Mouse (Mus musculus) heart, adult 2 months (tissue): ENCODE results near the gene Mfsd12.

ENCODE experiments used
- CTCF ChIP-seq: fragments of 200-600 bp; IDR thresholded peaks from 2 replicates; pipeline ENCODE4 v1.8.1; 2022; ENCODE audit warnings: antibody characterized with exemption, mild to moderate bottlenecking, moderate library complexity
- POLR2A ChIP-seq: fragments of 200-500 bp; IDR thresholded peaks from 2 replicates; pipeline ENCODE4 v1.6.1; 2011; ENCODE audit warnings: mild to moderate bottlenecking, low read depth, low read length, control low read depth; ENCODE audit not compliant: insufficient read depth

- TF ChIP-seq CTCF (peak; percentile 71), POLR2A (no peak)
Observed at GRCm38 (mm10) chr10:81344421-81345161, 12.7 kb upstream of the Mfsd12 start.
